Mouse (Mus musculus) c-Kit-positive CD71-positive TER-119-negative erythroid progenitor cells, embryonic 14.5 days (primary cell): ENCODE measurements around the gene Prss40.
"Not testable (repeated sequence)": the region's sequence is repeated elsewhere in the genome, so short reads cannot be mapped to it uniquely, and the experiment has no call there.

Source experiments
- DNase-seq: peaks from one replicate; pipeline ENCODE4 v3.0.0-alpha.2; 2013; ENCODE audit warnings: low read depth

Gene Prss40

DNA sequence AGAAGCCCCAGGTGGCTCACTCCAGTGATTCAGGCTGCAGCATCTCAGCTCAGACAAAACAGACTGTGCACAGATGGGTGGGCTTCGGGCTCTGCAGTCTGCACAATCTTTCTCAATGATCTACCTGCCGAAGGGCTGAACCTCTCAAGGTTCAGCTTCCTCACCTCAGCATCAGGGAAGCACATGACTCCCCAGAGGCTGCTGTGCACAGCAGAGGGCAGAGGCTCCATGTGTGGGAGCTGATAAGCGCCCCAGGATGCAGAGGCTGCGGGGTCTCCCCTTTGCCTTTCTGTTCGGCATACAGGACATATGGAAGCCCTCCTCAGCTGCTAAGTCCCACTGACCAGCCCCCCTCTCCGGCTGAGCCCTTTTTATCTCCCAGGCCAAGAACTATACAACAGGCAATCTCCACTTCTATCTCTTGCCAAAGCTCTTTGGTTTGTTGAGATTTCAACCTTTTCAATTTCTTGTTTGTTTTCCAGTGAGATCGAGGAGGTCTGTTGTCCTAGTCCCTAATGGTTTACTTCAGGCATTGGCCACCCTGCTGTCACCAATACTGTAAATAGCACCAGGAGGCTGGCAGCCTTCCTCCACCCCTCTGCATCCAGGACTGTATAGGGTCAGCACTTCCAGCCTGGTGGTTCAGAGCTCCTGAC, 25.6 kb downstream of the Prss40 start, which contains the start of gene Cfc1:
Gene Cfc1 (plus strand): TSS at position 606 of the 656 bp plus-strand sequence.
- DNase-seq = not testable (repeated sequence)

- not testable (repeated sequence) for DNase-seq
Observed at GRCm38 (mm10) chr1:34534574-34534973, 26.2 kb downstream of the Prss40 start.

GRCm38 (mm10) chr1:34523647-34524046, 37.1 kb downstream of the Prss40 start:
- no peak for DNase-seq

- no peak for DNase-seq
Observed at GRCm38 (mm10) chr1:34522850-34523244, 37.9 kb downstream of the Prss40 start.

DNA sequence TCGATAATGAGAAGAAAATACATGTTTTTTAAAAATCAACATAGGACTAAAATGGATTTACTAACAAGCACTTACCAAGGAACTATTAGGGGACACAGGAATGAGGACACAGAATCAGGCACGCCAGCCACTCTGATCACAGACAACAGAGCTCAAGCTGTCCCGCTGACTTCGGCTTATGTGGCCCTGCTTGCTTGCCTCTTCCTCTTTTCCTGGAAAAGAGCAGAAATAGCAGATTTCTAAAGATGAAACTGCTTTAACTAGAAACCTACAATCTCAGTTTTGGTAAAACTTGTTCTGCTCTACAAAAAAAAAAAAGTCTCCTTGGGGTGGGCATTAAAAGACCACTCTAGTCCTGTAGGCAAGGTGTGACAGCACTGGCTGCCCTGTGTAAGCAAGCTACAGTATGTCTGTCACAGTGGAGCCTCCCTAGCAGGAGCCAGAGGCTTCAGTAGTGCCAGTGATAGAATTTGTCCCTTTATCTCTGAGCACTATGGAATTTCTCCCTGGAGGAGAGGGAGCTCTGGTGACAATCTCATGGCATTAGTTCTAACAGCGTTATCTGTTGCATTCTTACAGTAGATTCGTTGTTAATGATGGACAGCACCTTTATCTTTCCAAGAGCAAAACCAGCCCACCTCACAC, 38.4 kb downstream of the Prss40 start:
- no peak for DNase-seq

DNA sequence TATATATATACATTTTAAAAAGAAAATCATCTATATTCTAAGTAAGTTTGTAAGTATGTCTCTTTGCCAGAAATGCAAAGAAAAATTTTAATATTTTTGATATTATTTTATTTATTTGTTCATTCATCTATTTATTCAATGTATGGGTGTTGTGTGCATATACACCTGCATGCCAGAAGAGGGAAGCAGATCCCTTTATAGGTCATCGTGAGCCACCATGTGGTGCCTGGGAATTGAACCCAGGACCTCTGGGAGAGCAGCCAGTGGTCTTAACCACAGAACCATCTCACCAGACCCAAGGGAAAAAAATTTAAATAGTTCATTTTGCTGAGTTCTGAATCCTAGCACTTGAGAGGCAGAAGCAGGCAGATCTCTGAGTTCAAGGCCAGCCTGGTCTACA, 42.5 kb downstream of the Prss40 start:
- DNase-seq = no peak

GRCm38 (mm10) chr1:34517797-34518196, 42.9 kb downstream of the Prss40 start:
- DNase-seq = not testable (repeated sequence)

GRCm38 (mm10) chr1:34517297-34517696, 43.4 kb downstream of the Prss40 start:
- not testable (repeated sequence) for DNase-seq

- no peak for DNase-seq
Observed at GRCm38 (mm10) chr1:34516595-34516994, 44.1 kb downstream of the Prss40 start.

GRCm38 (mm10) chr1:34513068-34513467, 47.7 kb downstream of the Prss40 start:
- no peak for DNase-seq

DNA sequence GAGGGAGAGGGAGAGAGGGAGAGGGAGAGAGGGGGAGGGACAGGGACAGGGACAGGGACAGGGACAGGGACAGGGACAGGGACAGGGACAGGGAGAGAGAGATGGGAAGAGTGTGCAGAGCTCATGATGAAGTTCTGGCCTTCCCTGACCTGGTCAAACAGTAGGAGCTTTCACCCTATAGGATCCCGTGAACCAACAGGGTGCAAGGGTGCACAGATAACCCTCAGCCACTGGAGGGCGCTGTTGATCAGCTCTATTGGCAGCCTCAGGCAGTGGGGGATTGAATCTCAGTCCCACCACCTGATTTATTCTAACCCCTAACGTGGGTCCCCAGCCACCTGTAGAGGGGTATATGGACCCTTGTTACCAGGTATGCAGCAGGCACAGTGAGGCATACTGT, 49.7 kb downstream of the Prss40 start:
- no peak for DNase-seq

- no peak for DNase-seq
Observed at GRCm38 (mm10) chr1:34510575-34510981, 50.2 kb downstream of the Prss40 start.

DNA sequence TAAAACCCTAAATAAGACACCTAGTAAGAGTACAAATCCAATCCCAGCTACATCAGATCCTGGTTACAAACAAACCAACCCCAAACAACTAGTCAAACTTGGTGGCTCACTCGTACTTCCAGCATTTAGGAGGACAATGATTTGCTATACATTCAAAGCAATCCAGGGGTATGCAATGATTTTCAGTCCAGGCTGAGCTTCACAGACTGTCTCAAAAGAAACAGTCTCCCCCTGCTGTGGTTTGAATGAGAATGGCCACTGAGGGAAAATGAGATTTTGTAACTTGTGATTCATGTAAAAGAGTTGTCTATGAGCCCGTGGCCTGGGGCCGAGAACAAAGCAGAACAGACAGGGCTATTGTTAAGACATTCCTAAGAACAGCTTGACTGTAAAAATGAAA, 52.8 kb downstream of the Prss40 start:
- no peak for DNase-seq

DNA sequence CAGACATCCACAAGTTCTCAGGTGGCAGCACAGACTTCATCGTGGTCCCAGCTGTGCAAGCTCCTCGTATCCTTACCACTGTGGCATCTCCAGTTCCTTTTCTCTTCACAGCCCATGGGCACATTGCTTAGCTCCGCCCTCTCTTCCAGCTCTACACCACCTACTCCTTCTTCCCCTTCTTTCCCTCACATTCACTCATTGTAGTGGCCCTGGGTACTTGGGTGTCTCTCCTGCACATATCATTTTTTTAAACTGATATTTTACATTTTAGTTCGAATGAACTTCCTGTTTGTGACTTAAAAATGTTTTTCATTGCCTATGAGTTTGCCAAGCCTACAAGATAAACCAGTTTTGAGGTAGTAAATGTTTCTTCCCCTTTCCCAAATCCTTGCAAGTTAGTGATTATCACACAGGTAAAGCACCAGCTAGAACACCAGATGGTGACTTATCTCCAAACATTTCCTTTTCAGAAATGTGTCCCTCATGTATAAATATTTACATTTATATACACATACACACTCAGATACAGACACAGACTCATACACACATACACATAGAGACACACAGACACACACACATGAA, 54.7 kb downstream of the Prss40 start:
- no peak for DNase-seq

DNA sequence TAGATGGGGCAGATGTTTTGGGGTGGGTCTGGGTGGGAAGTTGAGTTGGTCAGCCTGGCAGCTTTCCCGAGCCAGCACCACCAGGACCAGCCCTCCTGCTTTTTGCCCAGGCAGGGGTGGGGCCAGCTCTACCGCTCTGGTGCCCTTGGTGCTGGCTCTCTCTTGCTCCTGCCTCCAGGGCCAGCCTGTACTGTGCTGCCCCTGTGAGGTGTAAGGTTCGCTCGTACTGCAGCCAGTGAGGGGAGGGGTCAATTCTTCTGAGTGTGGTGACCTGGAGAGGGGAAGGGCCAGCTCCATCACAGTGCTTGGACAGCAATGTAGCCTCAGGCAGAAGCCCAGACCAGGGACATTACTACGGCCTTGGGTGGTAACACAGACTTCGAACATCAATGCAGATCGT, 55.4 kb downstream of the Prss40 start:
- DNase-seq = no peak

GRCm38 (mm10) chr1:34502991-34503390, 57.8 kb downstream of the Prss40 start:
- no peak for DNase-seq
